Mouse (Mus musculus): Measurements from ENCODE around the gene Hspa8. TPM values are rescaled to one million over a fixed set of nuclear protein-coding genes. Genes with fewer than 3 reads are reported as not detected.
A peak's percentile ranks its signal among the peaks of the same experiment; 100 is the strongest.
"Not testable (repeated sequence)": the region's sequence is repeated elsewhere in the genome, so short reads cannot be mapped to it uniquely, and the experiment has no call there.

Gene Hspa8
- 3,790 and 5,329 TPM in 2 replicates for total RNA-seq (2017)

- ATAC-seq (replicated peaks in 1 of 2; ENCODE audit: insufficient read depth in 1 of 2, low FRiP score in 2 of 2, low TSS enrichment in 1 of 2, low read depth in 1 of 2, poor library complexity in 2 of 2, severe bottlenecking in 2 of 2) = peak; percentile 79
Observed at GRCm38 (mm10) chr9:40800675-40801612, at the start of gene Hspa8. Gene Hspa8 (plus strand): TSS chr9:40800984.

GRCm38 (mm10) chr9:40751749-40752148 is 49.0 kb upstream of the Hspa8 start:
- no peak for ATAC-seq (replicated peaks in 1 of 2; ENCODE audit: insufficient read depth in 1 of 2, low FRiP score in 2 of 2, low TSS enrichment in 1 of 2, low read depth in 1 of 2, poor library complexity in 2 of 2, severe bottlenecking in 2 of 2)

- peak; percentile 55 to 71 for ATAC-seq (replicated peaks in 1 of 2; ENCODE audit: insufficient read depth in 1 of 2, low FRiP score in 2 of 2, low TSS enrichment in 1 of 2, low read depth in 1 of 2, poor library complexity in 2 of 2, severe bottlenecking in 2 of 2)
Observed at GRCm38 (mm10) chr9:40756401-40756800, 44.4 kb upstream of the Hspa8 start.

GRCm38 (mm10) chr9:40757105-40757626 is 43.6 kb upstream of the Hspa8 start:
- peak; percentile 47 to 69; a peak in 3 of 4 replicates for ATAC-seq (replicated peaks in 1 of 2; ENCODE audit: insufficient read depth in 1 of 2, low FRiP score in 2 of 2, low TSS enrichment in 1 of 2, low read depth in 1 of 2, poor library complexity in 2 of 2, severe bottlenecking in 2 of 2)

- ATAC-seq (replicated peaks in 1 of 2; ENCODE audit: insufficient read depth in 1 of 2, low FRiP score in 2 of 2, low TSS enrichment in 1 of 2, low read depth in 1 of 2, poor library complexity in 2 of 2, severe bottlenecking in 2 of 2) = peak; percentile 89 to 90
Observed at GRCm38 (mm10) chr9:40757685-40758270, 43.0 kb upstream of the Hspa8 start.

- ATAC-seq (replicated peaks in 1 of 2; ENCODE audit: insufficient read depth in 1 of 2, low FRiP score in 2 of 2, low TSS enrichment in 1 of 2, low read depth in 1 of 2, poor library complexity in 2 of 2, severe bottlenecking in 2 of 2) = no peak
Observed at GRCm38 (mm10) chr9:40762354-40762753, 38.4 kb upstream of the Hspa8 start.

GRCm38 (mm10) chr9:40764887-40765580 is 35.8 kb upstream of the Hspa8 start:
- ATAC-seq (replicated peaks in 1 of 2; ENCODE audit: insufficient read depth in 1 of 2, low FRiP score in 2 of 2, low TSS enrichment in 1 of 2, low read depth in 1 of 2, poor library complexity in 2 of 2, severe bottlenecking in 2 of 2) = peak in 1 of 2 experiments; percentile 24; a peak in 1 of 4 replicates

- ATAC-seq (replicated peaks in 1 of 2; ENCODE audit: insufficient read depth in 1 of 2, low FRiP score in 2 of 2, low TSS enrichment in 1 of 2, low read depth in 1 of 2, poor library complexity in 2 of 2, severe bottlenecking in 2 of 2) = peak; percentile 48 to 56; a peak in 2 of 4 replicates
Observed at GRCm38 (mm10) chr9:40765581-40765940, 35.2 kb upstream of the Hspa8 start.

- ATAC-seq (replicated peaks in 1 of 2; ENCODE audit: insufficient read depth in 1 of 2, low FRiP score in 2 of 2, low TSS enrichment in 1 of 2, low read depth in 1 of 2, poor library complexity in 2 of 2, severe bottlenecking in 2 of 2) = no peak
Observed at GRCm38 (mm10) chr9:40766058-40766605, 34.7 kb upstream of the Hspa8 start.

GRCm38 (mm10) chr9:40767946-40768345 is 32.8 kb upstream of the Hspa8 start:
- no peak for ATAC-seq (replicated peaks in 1 of 2; ENCODE audit: insufficient read depth in 1 of 2, low FRiP score in 2 of 2, low TSS enrichment in 1 of 2, low read depth in 1 of 2, poor library complexity in 2 of 2, severe bottlenecking in 2 of 2)

GRCm38 (mm10) chr9:40772246-40772645 is 28.5 kb upstream of the Hspa8 start:
- ATAC-seq (replicated peaks in 1 of 2; ENCODE audit: insufficient read depth in 1 of 2, low FRiP score in 2 of 2, low TSS enrichment in 1 of 2, low read depth in 1 of 2, poor library complexity in 2 of 2, severe bottlenecking in 2 of 2) = no peak

- not testable (repeated sequence) for ATAC-seq (replicated peaks in 1 of 2; ENCODE audit: insufficient read depth in 1 of 2, low FRiP score in 2 of 2, low TSS enrichment in 1 of 2, low read depth in 1 of 2, poor library complexity in 2 of 2, severe bottlenecking in 2 of 2)
Observed at GRCm38 (mm10) chr9:40773142-40773541, 27.6 kb upstream of the Hspa8 start.

- ATAC-seq (replicated peaks in 1 of 2; ENCODE audit: insufficient read depth in 1 of 2, low FRiP score in 2 of 2, low TSS enrichment in 1 of 2, low read depth in 1 of 2, poor library complexity in 2 of 2, severe bottlenecking in 2 of 2) = no peak
Observed at GRCm38 (mm10) chr9:40773869-40774268, 26.9 kb upstream of the Hspa8 start.

- no peak for ATAC-seq (replicated peaks in 1 of 2; ENCODE audit: insufficient read depth in 1 of 2, low FRiP score in 2 of 2, low TSS enrichment in 1 of 2, low read depth in 1 of 2, poor library complexity in 2 of 2, severe bottlenecking in 2 of 2)
Observed at GRCm38 (mm10) chr9:40776044-40776443, 24.7 kb upstream of the Hspa8 start.

GRCm38 (mm10) chr9:40776459-40777248 is 24.1 kb upstream of the Hspa8 start:
- ATAC-seq (replicated peaks in 1 of 2; ENCODE audit: insufficient read depth in 1 of 2, low FRiP score in 2 of 2, low TSS enrichment in 1 of 2, low read depth in 1 of 2, poor library complexity in 2 of 2, severe bottlenecking in 2 of 2) = 0 out of 4 replicates have a peak, but pooled peaks of 1 of the 2 experiments have one; percentile 12

GRCm38 (mm10) chr9:40780111-40780510 is 20.7 kb upstream of the Hspa8 start:
- ATAC-seq (replicated peaks in 1 of 2; ENCODE audit: insufficient read depth in 1 of 2, low FRiP score in 2 of 2, low TSS enrichment in 1 of 2, low read depth in 1 of 2, poor library complexity in 2 of 2, severe bottlenecking in 2 of 2) = no peak

All from hematopoietic stem cell, adult 5-6 weeks (primary cell).